Mouse (Mus musculus) c-Kit-positive CD71-positive TER-119-negative erythroid progenitor cells, embryonic 14.5 days (primary cell): ENCODE measurements around the gene Nhp2.
A peak's percentile ranks its signal among the peaks of the same experiment; 100 is the strongest.

ENCODE experiments used
- DNase-seq: peaks from one replicate; pipeline ENCODE4 v3.0.0-alpha.2; 2013; ENCODE audit warnings: low read depth

Nhp2 gene

DNA sequence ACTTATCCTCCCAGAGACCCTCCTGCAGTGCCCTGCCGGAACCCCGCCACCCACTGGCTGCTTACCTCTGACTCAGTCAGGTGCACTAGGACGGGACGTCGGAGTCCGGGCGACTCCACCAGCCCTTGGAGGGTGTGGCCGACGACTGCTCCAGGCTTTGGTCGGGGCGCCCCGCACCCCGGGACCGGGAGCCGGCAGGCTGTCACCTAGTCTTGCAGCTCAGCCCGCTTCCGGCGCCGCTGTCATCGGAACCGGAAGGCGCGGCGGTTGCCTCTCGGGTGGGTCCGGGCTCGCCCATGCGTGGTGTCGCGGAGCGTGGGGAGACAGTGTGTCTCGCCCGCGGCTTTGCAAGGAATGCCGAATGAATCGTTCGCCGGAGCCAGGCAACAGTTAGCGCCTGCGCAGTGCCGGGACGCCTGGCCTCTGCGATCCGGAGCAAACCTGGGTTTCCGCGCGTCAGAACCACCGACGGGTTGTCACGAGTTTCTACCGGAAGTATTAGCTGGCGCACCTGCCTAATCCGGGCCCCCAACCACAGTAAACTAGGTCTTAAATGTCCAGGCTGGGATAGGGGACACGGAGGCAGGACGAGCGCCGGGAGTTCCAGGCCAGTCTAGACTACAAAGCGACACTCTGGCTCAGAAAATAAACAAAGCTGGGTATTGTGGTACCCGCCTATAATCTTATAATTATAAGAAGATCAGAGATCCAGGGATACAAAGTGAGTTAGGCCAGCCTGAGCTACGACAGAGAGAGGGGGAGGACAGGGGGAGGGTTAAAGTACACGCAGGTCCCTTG, 16.2 kb downstream of the Nhp2 start, which contains the start of gene Rmnd5b:
TSS of gene Rmnd5b (minus strand) at position 372 of the 798 bp plus-strand sequence.
- DNase-seq: peak; percentile 67

DNA sequence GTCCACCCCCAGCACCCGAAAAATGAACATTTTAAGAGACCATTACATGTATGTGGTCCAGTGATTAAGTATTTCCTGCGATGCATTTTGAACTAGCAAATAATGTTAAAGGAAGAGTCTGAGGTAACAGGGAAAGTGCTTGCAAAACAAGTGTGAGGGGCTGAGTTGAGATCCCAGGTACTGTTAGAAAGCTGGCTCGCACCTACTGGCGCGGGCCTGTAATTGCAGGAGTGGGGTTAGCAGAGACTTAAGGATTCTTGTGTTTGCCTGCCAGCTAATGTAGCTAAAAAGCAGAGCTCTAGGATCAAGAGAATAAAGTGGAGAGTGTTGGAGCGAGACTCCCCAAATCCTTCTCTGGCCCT, 16.8 kb downstream of the Nhp2 start:
- peak; percentile 76 for DNase-seq

DNA sequence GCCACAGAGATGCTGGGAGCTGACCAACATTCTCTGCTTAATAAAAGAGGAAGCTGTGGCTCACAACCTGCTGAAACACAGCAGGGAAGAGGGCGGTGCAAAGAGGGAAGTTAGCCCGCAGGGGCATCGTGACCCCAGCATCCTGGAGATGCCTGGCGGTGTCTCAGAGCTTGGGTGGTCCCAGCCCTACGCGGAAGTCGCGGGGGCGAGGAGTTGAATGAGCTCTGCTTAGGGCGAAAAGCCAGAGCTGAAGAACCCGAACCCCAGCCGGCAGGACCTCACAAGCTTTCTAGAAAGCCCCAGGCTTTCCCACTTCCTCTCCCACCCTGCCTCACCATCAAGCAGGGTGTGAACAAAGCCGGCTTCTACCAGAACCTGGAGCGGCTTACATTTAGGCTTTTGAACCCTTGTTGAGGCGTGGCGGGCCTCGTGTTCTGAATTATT, 18.5 kb downstream of the Nhp2 start:
- no peak for DNase-seq

DNA sequence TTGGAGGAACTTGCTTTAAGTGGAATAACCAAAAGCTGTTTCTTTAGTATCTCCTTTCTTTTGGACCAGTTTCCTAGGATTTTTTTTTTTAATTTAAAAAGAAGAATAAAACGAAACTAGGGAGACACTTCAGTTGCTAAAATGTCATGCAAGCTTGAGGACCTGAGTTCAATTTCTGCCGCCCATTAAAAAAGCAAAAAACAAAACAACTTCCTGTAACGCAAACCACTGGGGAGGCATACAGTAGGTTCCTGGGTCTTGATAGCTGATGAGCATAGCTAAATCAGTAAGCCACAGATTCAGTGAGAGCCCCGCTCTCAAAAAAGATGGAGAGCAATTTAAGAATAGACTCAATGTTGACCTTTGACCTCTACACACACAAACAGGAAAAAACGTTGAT, 19.0 kb downstream of the Nhp2 start:
- no peak for DNase-seq

DNA sequence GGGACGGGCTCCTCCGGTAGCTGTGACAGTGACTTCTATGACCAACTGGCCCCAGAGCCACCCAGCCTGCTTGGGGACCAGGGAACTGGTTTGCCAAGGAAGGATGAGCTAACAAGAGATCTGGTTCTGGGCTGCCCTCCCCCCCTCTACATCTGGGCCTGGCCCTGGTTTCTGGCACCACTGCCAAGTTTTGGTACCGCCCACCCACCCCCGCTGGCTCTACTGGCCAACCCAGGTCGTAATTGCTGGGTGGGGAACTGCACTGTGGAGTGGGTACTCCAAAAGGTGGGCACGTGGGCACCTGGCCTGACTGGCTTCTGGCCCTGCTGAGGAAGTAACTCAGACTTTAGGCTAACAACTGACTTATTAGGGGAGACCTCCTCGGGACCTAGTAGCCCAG, 21.2 kb downstream of the Nhp2 start:
- DNase-seq: no peak

DNA sequence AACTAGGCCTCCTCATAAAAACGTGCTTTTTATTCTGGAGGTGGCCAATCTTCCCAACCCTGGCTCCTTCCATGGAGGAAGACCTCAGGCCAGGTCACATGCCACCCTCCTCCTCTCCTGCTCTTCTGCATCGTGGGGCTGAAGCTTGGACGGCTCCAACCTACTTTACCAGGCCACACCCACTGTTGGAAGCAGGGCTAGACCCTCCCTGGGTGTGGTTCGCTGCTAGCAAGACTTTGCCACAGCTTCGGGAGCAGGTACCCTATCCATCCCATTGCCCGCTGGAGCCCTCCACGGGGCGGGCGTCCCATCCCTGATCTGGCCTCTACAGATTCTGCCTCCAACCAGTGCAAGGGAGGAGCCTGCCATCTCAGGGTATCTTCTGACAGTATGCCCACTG, 23.7 kb downstream of the Nhp2 start:
- DNase-seq: no peak

DNA sequence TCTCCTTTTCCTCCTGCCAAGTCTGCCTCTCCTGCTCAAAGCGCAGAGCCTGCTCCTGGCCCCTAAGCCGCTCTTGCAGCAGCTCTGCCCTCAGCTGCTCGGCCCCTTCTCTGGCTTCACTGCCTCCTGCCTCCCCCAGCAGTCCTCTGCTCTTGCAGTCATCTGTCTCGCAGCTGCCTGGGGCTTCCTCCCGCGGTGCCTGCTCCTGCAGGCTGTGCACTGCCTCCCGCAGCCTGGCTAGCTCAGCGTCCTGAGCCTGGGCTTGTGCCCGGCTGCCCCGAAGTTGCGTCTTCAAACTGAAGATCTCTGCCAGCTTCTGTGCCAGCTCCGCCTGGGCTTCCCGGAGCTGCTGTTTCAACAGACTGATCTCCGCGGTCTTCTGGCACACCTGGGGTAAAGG, 24.2 kb downstream of the Nhp2 start:
- no peak for DNase-seq

DNA sequence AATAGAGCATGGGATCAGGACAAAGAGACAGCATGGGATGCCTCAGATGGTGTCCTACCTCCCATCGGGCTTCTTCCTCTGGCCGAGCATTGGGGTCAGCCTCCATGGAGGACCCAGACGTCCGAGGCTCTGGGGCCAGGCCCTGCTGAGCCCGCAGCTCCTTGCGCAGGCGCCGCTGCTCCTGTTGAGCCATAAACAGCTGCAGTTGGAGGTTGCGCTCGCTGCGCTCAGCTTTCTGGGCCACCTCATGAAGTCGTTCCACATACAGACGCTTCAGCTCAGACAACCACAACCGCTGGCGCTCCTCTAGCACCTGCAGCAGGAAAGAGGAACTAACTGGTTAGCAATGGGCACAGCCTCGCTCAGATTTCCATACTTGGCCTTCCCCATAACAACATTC, 24.7 kb downstream of the Nhp2 start:
- no peak for DNase-seq

DNA sequence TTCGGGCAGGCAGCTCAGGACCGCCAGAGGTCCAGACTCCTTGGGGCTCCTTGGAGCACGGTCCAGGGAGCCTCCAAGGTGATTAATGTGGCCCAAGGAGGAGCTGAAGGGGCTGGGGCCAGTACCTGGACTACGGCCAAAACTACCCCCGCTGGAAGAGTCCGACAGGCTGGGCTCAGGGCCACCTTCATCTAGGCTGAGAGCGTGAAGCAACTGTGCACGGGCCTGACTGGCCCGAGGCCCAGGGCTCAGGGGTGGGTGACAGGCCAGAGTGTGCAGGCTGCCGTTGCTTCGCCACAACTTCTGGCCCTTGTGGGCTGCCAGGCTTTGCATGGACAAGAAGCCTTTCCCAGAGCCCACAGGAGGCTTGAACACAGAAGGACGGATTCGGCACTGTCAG, 25.8 kb downstream of the Nhp2 start:
- no peak for DNase-seq

DNA sequence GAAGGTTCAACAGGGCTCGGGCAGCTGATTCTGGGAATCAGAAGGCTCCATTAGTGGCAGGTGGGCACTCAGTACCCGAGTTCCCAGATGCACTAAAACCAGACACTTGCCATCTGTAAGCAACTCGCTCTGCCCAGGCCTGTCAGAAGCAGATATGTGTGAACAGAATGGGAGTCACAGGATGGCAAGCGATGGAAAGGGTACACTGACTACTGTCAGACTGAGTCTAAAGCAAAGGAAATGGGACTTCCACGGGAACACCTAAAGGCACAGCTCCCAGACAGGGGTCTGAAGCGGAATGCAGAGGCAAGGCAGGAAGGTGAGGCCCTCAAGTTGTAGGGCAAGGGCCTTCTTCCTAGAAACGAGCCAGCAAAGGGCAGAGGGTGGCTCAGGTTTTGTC, 26.7 kb downstream of the Nhp2 start:
- no peak for DNase-seq

DNA sequence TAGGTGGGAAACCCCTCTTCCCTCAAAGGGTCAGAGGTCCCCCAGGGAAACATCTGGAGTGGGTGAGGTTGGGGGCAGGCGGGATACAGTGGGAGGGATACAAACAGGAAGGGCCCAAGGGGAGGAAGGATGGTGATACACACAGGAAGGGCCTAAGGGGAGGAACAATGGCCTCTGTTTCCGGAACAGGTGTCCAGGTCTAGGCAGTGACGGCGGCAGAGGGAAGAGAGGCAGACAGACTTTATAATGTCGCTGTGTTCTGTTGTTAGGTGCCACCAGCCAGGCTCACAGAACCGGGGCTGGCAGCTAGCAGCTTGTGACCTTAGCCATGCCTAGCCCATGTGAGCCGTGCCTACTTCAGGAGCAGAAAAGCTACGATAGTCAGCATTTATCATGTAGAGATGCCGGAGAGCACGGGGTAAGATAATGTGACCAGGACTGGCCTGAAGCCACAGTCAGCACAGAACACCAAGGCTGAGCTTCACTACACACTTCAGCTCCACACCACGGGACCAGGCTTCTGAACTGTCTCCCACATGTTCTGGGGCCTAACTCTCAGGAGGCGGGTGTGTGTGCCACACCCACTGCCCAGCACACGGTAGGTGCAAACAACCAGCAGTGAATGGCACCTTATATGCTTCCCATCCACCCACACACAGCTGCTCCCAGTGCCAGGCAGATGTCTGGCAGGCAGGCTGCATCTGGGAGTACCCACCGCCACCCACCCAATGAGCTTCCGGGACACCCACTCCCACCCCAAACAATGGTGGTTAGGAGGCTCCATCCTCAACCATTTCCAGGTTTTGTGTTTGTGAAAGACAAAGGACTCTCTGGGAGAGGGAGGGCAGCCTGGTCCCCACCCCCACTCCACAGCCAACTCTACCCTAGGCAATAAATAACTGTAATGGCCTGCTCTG, 27.5 kb downstream of the Nhp2 start:
- DNase-seq: no peak

DNA sequence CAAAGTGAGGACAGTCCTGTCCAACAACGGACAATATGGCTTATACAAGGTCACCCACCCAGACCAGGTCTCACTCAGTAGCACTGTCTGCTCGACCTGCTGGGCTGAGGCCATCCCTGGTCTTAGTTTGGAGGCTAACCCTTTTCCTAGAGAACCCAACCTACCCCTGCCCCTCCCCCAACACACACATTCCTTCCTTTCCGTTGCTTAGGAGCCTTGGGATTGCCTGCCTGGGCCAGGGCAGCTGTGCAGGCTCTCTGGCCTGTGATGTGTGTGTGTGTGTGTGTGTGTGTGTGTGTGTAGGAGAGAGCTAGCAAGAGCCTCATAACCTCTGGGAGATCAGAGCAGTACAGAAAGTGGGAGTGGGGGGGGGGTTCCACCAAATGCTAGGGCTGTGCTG, 29.0 kb downstream of the Nhp2 start:
- DNase-seq: no peak

DNA sequence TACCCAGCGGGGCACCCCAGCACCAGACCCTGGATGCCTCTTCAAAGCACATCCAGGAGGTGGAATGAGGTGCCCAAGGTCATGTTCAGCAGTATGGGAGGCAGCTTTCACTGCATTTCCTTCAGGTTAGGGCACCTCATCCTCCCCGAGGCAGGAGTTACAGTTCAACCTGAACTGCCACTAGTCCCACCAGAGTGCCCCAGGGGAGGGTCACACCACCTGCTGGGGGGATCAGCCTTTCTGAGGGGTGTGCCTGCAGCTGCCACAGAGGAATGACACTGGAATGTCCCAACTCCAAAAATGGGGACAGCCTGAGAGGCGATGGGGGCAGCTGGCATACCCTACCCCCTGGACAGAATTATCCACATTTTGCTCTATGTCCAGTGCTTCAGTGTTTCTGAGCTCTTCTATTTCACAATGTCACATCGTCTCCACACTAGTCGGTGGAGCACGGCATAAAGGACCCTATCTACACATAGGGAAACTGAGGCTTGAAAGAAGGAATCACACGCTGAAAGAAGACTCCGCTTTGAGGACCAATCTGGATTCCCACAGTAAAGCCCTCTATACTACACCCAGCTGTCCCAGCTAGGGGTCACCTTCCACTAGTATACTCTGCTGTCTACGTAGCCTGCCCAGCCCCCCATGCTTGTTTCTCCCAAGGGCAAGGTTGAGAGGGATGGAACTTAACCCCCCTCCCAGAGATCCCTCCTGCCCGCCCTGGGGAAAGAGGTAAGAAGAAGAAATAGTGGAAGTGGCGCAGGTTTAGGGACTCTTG, 29.8 kb downstream of the Nhp2 start:
- no peak for DNase-seq

DNA sequence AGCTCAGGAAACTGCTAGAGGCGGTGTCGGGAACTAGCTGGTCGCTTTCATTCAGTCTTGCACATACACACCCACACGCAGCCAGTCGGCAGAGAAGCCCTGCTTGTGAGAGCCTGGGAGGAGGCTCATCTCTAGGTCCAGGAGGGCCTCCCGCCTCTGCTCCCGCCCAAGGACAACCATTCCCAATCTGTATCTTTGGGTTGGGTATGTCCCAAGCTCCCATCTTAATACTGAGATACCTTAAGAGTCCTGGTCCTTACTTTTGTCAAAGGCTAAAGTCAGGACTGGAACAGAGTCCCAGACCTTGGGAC, 30.3 kb downstream of the Nhp2 start:
- DNase-seq: no peak

DNA sequence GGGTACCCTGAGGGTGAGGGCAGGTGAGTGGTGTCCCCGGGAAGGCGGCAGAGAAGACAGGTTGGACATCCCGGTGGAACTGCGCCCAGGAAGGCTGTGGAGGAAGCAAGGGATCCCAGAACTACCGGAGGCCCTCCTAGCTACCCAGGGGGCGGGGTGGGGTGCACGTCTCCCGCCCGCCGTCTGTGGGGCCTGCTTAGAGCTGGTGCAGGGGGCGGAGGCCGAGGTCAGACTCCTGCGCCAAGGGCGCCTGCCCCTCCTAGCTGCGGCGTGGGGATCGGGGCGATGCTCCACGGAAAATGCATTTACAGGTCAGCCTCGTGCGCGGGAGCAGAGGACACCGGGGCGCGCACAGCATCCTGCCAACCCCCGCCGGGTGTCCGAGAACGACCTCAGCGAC, 30.7 kb downstream of the Nhp2 start:
- DNase-seq: no peak

DNA sequence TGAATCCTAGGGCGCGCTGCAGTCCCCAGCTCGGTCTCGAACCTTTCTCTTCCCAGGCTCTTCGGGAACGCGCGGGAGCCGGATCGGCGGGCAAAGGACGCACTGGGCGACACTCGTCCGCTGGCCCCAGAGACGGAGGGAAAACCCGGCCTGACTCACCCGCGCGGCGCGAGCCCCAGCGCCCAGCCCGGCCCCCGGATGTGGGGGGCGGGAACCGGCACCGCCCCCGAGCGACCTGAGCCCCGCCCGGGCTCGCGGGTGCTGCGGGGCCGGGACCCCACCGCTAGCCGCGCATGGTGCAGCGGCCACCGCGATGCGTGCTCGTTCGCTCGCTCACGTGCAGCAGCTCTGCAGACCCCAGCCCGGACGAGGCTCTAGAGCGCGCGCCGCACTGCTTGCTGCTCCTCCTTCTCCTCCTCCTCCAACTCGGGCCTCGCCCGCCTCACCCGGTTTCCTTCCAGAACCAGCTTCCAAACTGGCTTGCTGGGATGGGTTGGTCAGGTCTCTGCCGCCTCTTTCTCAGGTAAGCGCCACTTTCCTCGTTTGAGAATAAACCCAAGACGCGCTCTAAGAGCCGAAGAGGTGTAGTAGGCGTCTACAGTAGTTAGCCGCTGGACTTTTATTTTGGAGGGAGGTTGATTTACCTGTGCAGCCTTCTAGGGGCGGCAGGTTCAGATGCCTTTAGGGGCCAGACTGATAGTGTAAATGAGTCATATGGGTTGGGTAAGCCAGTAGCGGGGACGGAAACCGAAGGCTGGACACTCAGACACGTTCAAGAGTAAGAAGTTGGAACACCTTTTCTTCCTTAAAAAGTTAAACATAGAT, 31.4 kb downstream of the Nhp2 start, which contains the start of the genes N4bp3 and D930048N14Rik:
TSS of gene N4bp3 (minus strand) at position 152 of the 825 bp plus-strand sequence.
TSS of gene D930048N14Rik (plus strand) at position 264 of the 825 bp plus-strand sequence.
- no peak for DNase-seq

DNA sequence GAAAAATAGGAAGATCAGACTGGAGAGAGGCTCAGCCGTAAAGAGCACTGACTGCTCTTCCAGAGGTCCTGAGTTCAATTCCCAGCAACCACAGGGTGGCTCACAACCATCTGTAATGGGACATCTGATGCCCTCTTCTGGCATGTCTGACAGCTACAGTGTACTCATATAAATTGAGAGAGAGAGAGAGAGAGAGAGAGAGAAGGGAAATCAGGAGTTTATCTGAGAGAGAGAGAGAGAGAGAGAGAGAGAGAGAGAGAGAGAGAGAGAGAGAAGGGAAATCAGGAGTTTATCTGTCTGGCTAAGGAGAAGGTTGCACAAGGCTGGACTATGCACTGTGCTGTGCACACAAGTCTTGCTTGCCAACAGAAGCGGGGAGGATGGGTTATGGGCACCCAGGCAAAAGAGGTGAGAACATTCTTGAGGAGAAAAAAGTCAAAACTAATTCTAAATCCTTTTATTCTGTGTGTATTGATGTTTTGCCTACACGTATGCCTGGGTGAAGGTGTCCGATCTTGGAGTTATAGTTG, 33.4 kb downstream of the Nhp2 start:
- no peak for DNase-seq

DNA sequence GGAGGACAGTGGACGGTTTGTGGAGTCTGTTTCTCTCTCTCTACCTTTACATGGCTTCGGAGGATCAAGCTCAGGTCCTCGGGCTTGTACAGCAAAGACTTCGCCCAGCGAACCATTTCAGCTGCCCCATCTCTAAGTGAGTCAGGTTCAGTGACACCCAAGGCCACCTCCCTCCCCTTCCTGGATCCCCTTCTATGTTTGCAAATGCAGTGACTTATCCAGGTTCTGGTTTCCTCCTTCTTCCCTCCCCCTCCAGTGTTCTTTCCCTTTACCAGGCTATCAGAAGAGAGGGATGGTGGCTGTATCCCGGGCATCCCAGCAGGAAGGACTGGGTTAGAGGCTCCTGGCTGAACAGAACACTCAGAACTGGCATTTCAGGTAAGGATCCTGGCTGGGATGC, 34.2 kb downstream of the Nhp2 start:
- no peak for DNase-seq

DNA sequence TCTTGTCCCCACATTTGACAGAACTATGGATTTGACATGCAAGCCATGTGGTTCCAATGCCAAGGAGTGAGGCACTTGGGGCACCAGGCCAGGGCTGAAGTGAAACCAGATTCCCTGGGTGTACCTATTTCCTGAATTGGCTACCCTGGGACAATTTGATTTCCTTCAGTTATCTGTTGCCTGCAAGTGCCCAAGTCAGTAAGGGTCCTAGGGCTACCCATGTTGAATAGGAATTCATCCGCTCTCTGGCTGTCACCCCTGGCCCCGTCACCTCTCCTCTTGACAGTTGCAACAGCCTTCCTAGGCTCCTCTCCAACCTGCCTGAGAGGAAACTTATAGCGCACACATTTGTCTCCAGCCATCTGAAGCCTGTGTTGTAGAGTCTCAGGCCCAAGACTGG, 35.4 kb downstream of the Nhp2 start:
- no peak for DNase-seq

DNA sequence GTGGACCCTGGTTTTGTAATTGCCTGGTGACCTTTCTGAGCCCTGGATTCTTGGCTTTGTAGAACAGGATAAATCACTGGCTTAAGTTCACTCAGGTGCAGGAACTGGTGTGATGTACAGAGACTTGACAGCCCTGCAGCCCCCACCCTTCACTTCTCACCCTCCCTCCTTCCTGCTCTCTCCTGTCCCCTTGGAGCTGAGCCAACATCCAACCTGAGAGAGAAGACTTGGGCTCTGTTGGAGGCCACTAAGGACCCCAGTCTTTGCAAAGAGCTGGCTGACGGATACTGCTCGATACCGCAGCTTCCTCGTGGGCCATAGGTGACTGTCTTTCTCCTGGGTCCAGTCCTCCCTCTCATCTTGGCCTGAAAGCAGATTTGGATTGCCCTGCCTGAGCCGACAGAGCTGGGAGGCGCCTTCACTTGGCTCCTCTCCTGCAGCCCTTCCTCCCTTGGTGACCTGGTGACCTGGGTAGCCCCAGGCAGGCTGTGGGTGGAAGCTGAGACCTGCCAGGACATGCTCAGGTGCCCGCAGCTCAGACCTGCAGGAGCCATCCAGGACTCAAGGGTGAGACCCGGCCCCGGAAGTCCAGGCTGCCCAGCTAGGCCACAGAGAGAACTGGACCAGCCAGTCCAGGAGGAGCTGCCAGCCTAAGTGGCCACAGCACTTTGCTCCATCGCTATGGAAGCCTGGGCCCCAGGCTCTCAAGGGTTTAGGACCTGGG, 37.4 kb downstream of the Nhp2 start:
- DNase-seq: no peak

DNA sequence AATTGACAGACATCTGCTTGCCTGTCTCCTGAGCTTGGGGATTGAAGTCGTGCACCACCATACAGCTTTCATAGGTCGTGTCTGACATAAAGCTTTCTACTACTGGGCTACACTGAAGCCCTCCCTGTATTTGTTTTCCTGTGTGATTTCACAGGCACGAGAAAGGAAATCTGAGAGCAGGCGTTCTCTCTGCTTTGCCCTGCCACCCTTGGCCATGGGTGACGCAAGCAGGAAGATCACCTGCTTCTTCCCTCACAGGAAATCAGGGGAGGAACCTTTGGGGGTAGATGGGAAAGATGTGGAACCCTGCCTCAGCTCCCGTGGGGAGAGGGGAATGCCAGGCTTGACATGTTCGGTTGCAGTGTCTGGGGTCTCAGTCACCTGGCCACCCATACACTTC, 38.8 kb downstream of the Nhp2 start:
- no peak for DNase-seq
